Mouse (Mus musculus): ENCODE results near the gene Gm7929. TPM values are rescaled to one million over a fixed set of nuclear protein-coding genes. Genes with fewer than 3 reads are reported as not detected.
"Not testable (repeated sequence)": the region's sequence is repeated elsewhere in the genome, so short reads cannot be mapped to it uniquely, and the experiment has no call there.

The Gm7929 gene
- not detected for total RNA-seq (2021)
- long read RNA-seq, experiment 1 = 0 reads
- long read RNA-seq, experiment 2 = 0 reads

GRCm38 (mm10) chr14:41750514-41750913 is at the start of gene Gm7929:
Gene Gm7929, minus strand, starts transcription at chr14:41750614.
- DNase-seq (ENCODE audit: low spot score in 2 of 2); intact Hi-C loops (cut with DNase I): not testable (repeated sequence)

GRCm38 (mm10) chr14:41772341-41772740 is 21.9 kb upstream of the Gm7929 start, which contains the start of gene Gm47189:
Gene Gm47189, minus strand, starts transcription at chr14:41772441.
- intact Hi-C loops (cut with DNase I); DNase-seq (ENCODE audit: low spot score in 2 of 2): not testable (repeated sequence)

GRCm38 (mm10) chr14:41755931-41756330 is 5.5 kb upstream of the Gm7929 start:
- DNase-seq (ENCODE audit: low spot score in 2 of 2); intact Hi-C loops (cut with DNase I): not testable (repeated sequence)

GRCm38 (mm10) chr14:41723437-41723836 is 27.0 kb downstream of the Gm7929 start:
- DNase-seq (ENCODE audit: low spot score in 2 of 2); intact Hi-C loops (cut with DNase I): not testable (repeated sequence)

- intact Hi-C loops (cut with DNase I); DNase-seq (ENCODE audit: low spot score in 2 of 2): not testable (repeated sequence)
Measured at GRCm38 (mm10) chr14:41717180-41717579, 33.2 kb downstream of the Gm7929 start.

- DNase-seq (ENCODE audit: low spot score in 2 of 2) = not testable (repeated sequence)
Measured at GRCm38 (mm10) chr14:41701785-41702184, 48.6 kb downstream of the Gm7929 start, which contains the start of gene Gm8068. Gene Gm8068, minus strand, starts transcription at chr14:41701885.

More at GRCm38 (mm10) chr14:41701785-41702184, 48.6 kb downstream of the Gm7929 start, which contains the start of gene Gm8068:
- intact Hi-C loops (cut with DNase I) = not testable (repeated sequence)

Other genes with a start within 250 kb of the Gm7929 start
- gene Gm7970, start 195.0 kb downstream of the Gm7929 start, total RNA-seq (2021) = not detected
- under 1 TPM; 0.19 to 0.44 TPM for gene 1700049E17Rik2, start 177.4 kb downstream of the Gm7929 start, total RNA-seq (2021)
- not detected for gene Gm3072, start 126.0 kb downstream of the Gm7929 start, total RNA-seq (2021)
- not detected for gene Gm3676, start 104.1 kb downstream of the Gm7929 start, total RNA-seq (2021)
- not detected for gene Gm8068, start 48.7 kb downstream of the Gm7929 start, total RNA-seq (2021)
- gene Gm47189, start 21.8 kb upstream of the Gm7929 start, total RNA-seq (2021) = not detected
- gene Gm7980, start 156.7 kb upstream of the Gm7929 start, total RNA-seq (2021) = not detected
- gene 1700049E17Rik1, start 174.3 kb upstream of the Gm7929 start, total RNA-seq (2021) = not detected
- not detected for gene 1700024B05Rik, start 193.4 kb upstream of the Gm7929 start, total RNA-seq (2021)
- gene Gm6401, start 217.3 kb upstream of the Gm7929 start, total RNA-seq (2021) = not detected
- 1 to 10 TPM; 1.4 to 2.1 TPM for gene Gm3543, start 232.7 kb upstream of the Gm7929 start, total RNA-seq (2021)